Mouse (Mus musculus): ENCODE data around the gene Kap. TPM values are rescaled to one million over a fixed set of nuclear protein-coding genes. Genes with fewer than 3 reads are reported as not detected.
"Not testable (repeated sequence)": the region's sequence is repeated elsewhere in the genome, so short reads cannot be mapped to it uniquely, and the experiment has no call there.

Kap gene
- polyA plus RNA-seq, 1 experiment, result not detected

- H3K4me1 ChIP-seq (ENCODE audit: control insufficient read depth, insufficient read depth, low read length), result no peaks in the 10 kb centered on the region
- no peaks in the 10 kb centered on the region for H3K9me3 ChIP-seq (replicated peaks; ENCODE audit: control insufficient read depth, insufficient read depth, low read length, poor library complexity, severe bottlenecking)
- no peaks in the 10 kb centered on the region for H3K36me3 ChIP-seq (ENCODE audit: control insufficient read depth, insufficient read depth, low read length, poor library complexity, severe bottlenecking)
- no peak for TF ChIP-seq EP300 (IDR thresholded peaks at IDR 0.05; ENCODE audit: insufficient read depth, low read depth, low read length)
- no peak for TF ChIP-seq POLR2A (IDR thresholded peaks at IDR 0.05; ENCODE audit: insufficient read depth, low read length)
- TF ChIP-seq CTCF (IDR thresholded peaks at IDR 0.05; ENCODE audit: low read depth, low read length), result no peak
- H3K27me3 ChIP-seq (ENCODE audit: control insufficient read depth, insufficient read depth, low read length, poor library complexity, severe bottlenecking), result no peaks in the 10 kb centered on the region
- H3K4me3 ChIP-seq (ENCODE audit: low read depth, low read length), result no peak overlapping the region
- no peak overlapping the region for H3K27ac ChIP-seq (ENCODE audit: insufficient read depth, low read length)
- no peak overlapping the region for H3K9ac ChIP-seq (ENCODE audit: low read depth, poor library complexity, severe bottlenecking)
Measured at GRCm38 (mm10) chr6:133868381-133868780, 14.8 kb upstream of the Kap start.

GRCm38 (mm10) chr6:133855871-133856270, 2.3 kb upstream of the Kap start:
- Histone ChIP-seq H3K9ac (ENCODE audit: low read depth, poor library complexity, severe bottlenecking) (no peak overlapping the region), H3K27me3 (ENCODE audit: control insufficient read depth, insufficient read depth, low read length, poor library complexity, severe bottlenecking) (no peaks in the 10 kb centered on the region), H3K9me3 (replicated peaks; ENCODE audit: control insufficient read depth, insufficient read depth, low read length, poor library complexity, severe bottlenecking) (no peaks in the 10 kb centered on the region), H3K36me3 (ENCODE audit: control insufficient read depth, insufficient read depth, low read length, poor library complexity, severe bottlenecking) (no peaks in the 10 kb centered on the region), H3K27ac (ENCODE audit: insufficient read depth, low read length) (no peak overlapping the region), H3K4me1 (ENCODE audit: control insufficient read depth, insufficient read depth, low read length) (no peaks in the 10 kb centered on the region), H3K4me3 (ENCODE audit: low read depth, low read length) (no peak overlapping the region)
- TF ChIP-seq EP300 (IDR thresholded peaks at IDR 0.05; ENCODE audit: insufficient read depth, low read depth, low read length) (no peak), CTCF (IDR thresholded peaks at IDR 0.05; ENCODE audit: low read depth, low read length) (no peak), POLR2A (IDR thresholded peaks at IDR 0.05; ENCODE audit: insufficient read depth, low read length) (no peak)

- no peaks in the 10 kb centered on the region for H3K36me3 ChIP-seq (ENCODE audit: control insufficient read depth, insufficient read depth, low read length, poor library complexity, severe bottlenecking)
- no peak overlapping the region for H3K4me3 ChIP-seq (ENCODE audit: low read depth, low read length)
- TF ChIP-seq POLR2A (IDR thresholded peaks at IDR 0.05; ENCODE audit: insufficient read depth, low read length) (no peak), CTCF (IDR thresholded peaks at IDR 0.05; ENCODE audit: low read depth, low read length) (no peak), EP300 (IDR thresholded peaks at IDR 0.05; ENCODE audit: insufficient read depth, low read depth, low read length) (no peak)
- H3K27ac ChIP-seq (ENCODE audit: insufficient read depth, low read length), result no peak overlapping the region
- H3K9ac ChIP-seq (ENCODE audit: low read depth, poor library complexity, severe bottlenecking), result no peak overlapping the region
- no peaks in the 10 kb centered on the region for H3K4me1 ChIP-seq (ENCODE audit: control insufficient read depth, insufficient read depth, low read length)
- H3K27me3 ChIP-seq (ENCODE audit: control insufficient read depth, insufficient read depth, low read length, poor library complexity, severe bottlenecking), result no peaks in the 10 kb centered on the region
- H3K9me3 ChIP-seq (replicated peaks; ENCODE audit: control insufficient read depth, insufficient read depth, low read length, poor library complexity, severe bottlenecking), result no peaks in the 10 kb centered on the region
Measured at GRCm38 (mm10) chr6:133849359-133849758, 4.2 kb downstream of the Kap start.

- H3K9ac ChIP-seq (ENCODE audit: low read depth, poor library complexity, severe bottlenecking); H3K4me3 ChIP-seq (ENCODE audit: low read depth, low read length); H3K4me1 ChIP-seq (ENCODE audit: control insufficient read depth, insufficient read depth, low read length); H3K27me3 ChIP-seq (ENCODE audit: control insufficient read depth, insufficient read depth, low read length, poor library complexity, severe bottlenecking); H3K36me3 ChIP-seq (ENCODE audit: control insufficient read depth, insufficient read depth, low read length, poor library complexity, severe bottlenecking); H3K27ac ChIP-seq (ENCODE audit: insufficient read depth, low read length); H3K9me3 ChIP-seq (replicated peaks; ENCODE audit: control insufficient read depth, insufficient read depth, low read length, poor library complexity, severe bottlenecking): not testable (repeated sequence)
Measured at GRCm38 (mm10) chr6:133848861-133849260, 4.7 kb downstream of the Kap start.

GRCm38 (mm10) chr6:133838296-133838995, 15.1 kb downstream of the Kap start:
- H3K36me3 ChIP-seq (ENCODE audit: control insufficient read depth, insufficient read depth, low read length, poor library complexity, severe bottlenecking); H3K9me3 ChIP-seq (replicated peaks; ENCODE audit: control insufficient read depth, insufficient read depth, low read length, poor library complexity, severe bottlenecking); H3K4me1 ChIP-seq (ENCODE audit: control insufficient read depth, insufficient read depth, low read length); H3K27me3 ChIP-seq (ENCODE audit: control insufficient read depth, insufficient read depth, low read length, poor library complexity, severe bottlenecking): not testable (repeated sequence)
- Histone ChIP-seq H3K4me3 (ENCODE audit: low read depth, low read length) (peak overlapping the region; percentile 71), H3K9ac (ENCODE audit: low read depth, poor library complexity, severe bottlenecking) (peak overlapping the region; percentile 58), H3K27ac (ENCODE audit: insufficient read depth, low read length) (peak overlapping the region; percentile 20; the same call in 1 of the 2 replicates)

GRCm38 (mm10) chr6:133812342-133812741, 41.2 kb downstream of the Kap start:
- H3K27ac ChIP-seq (ENCODE audit: insufficient read depth, low read length), result no peak overlapping the region
- no peaks in the 10 kb centered on the region; the same call in 1 of the 2 replicates for H3K9me3 ChIP-seq (replicated peaks; ENCODE audit: control insufficient read depth, insufficient read depth, low read length, poor library complexity, severe bottlenecking)
- no peaks in the 10 kb centered on the region for H3K36me3 ChIP-seq (ENCODE audit: control insufficient read depth, insufficient read depth, low read length, poor library complexity, severe bottlenecking)
- no peak overlapping the region for H3K9ac ChIP-seq (ENCODE audit: low read depth, poor library complexity, severe bottlenecking)
- H3K27me3 ChIP-seq (ENCODE audit: control insufficient read depth, insufficient read depth, low read length, poor library complexity, severe bottlenecking), result no peaks in the 10 kb centered on the region
- TF ChIP-seq POLR2A (IDR thresholded peaks at IDR 0.05; ENCODE audit: insufficient read depth, low read length), result no peak
- peak; percentile 73 for TF ChIP-seq CTCF (IDR thresholded peaks at IDR 0.05; ENCODE audit: low read depth, low read length)
- no peaks in the 10 kb centered on the region for H3K4me1 ChIP-seq (ENCODE audit: control insufficient read depth, insufficient read depth, low read length)
- H3K4me3 ChIP-seq (ENCODE audit: low read depth, low read length), result no peak overlapping the region

Other genes with a start within 250 kb of the Kap start
- 18.1 and 19.9 TPM in 2 replicates for gene Etv6, start 181.9 kb upstream of the Kap start, polyA plus RNA-seq (2011; ENCODE audit: insufficient read depth, insufficient read length, low read depth, missing spikeins)